ENCODE assay signal across 8 mouse cellular contexts in genomic region chr11:49903333-49903732, GRCm38 (mm10). TPM values are rescaled to one million over a fixed set of nuclear protein-coding genes. Genes with fewer than 3 reads are reported as not detected.
A peak's percentile ranks its signal among the peaks of the same experiment; 100 is the strongest.
DNase-seq lines count a peak whose midpoint lies in the region; ATAC-seq and TF ChIP-seq lines count a peak whose summit lies in the region.

No protein-coding gene starts in this region.

- DNase-seq in A20 (ENCODE audit: low read depth, low spot score), result peak; percentile 50
- DNase-seq in cerebellum, adult 11-12 months, result peak; percentile 59
- peak; percentile 80 for DNase-seq in kidney, postnatal 10 days
- DNase-seq in right cerebral cortex, postnatal 14 days, result peak; percentile 78

- no peak overlapping the region for H3K4me2 ChIP-seq in lung, embryonic 16.5 days (ENCODE audit: low read depth, low read length)

- H3K36me3 ChIP-seq in E14TG2a.4 (ENCODE audit: insufficient read depth, low read length), result no peaks in the 10 kb centered on the region
- no peaks in the 10 kb centered on the region for H3K36me3 ChIP-seq in lung, embryonic 16.5 days (ENCODE audit: control insufficient read depth, insufficient read depth, low read length)

- no peak overlapping the region for H3K4me3 ChIP-seq in E14TG2a.4 (replicated peaks; ENCODE audit: low read length)
- H3K4me3 ChIP-seq in lung, embryonic 16.5 days (ENCODE audit: low read length), result no peak overlapping the region

- peak; percentile 61 for TF ChIP-seq CTCF in E14TG2a.4 (conservative IDR thresholded peaks at IDR 0.05; ENCODE audit: low read length)

- no peaks in the 10 kb centered on the region for H3K9me3 ChIP-seq in E14TG2a.4 (ENCODE audit: low read length)
- no peaks in the 10 kb centered on the region for H3K9me3 ChIP-seq in lung, embryonic 16.5 days (ENCODE audit: control insufficient read depth, low read length)

- peak; percentile 75 for ATAC-seq in frontal cortex, adult (ENCODE audit: low TSS enrichment)
- ATAC-seq in lung, embryonic 16.5 days (ENCODE audit: low read depth), result 0 out of 2 replicates have a peak, but pooled peaks have one; percentile 38
- ATAC-seq in activated CD4-positive, CD25-positive, alpha-beta regulatory T cell, adult 4 months, result no peak

- no peak overlapping the region for H3K27ac ChIP-seq in lung, embryonic 16.5 days (ENCODE audit: low read length)

- peaks cover 12% of the 10 kb centered on the region for H3K4me1 ChIP-seq in E14TG2a.4 (replicated peaks; ENCODE audit: low read depth, low read length)
- peaks cover 4% of the 10 kb centered on the region; the same call in 1 of the 2 replicates for H3K4me1 ChIP-seq in lung, embryonic 16.5 days (replicated peaks; ENCODE audit: control insufficient read depth, insufficient read depth, low read length)

- H3K27me3 ChIP-seq in E14TG2a.4 (ENCODE audit: insufficient read depth, low read length), result peaks cover 46% of the 10 kb centered on the region
- H3K27me3 ChIP-seq in lung, embryonic 16.5 days (ENCODE audit: control insufficient read depth, insufficient read depth, low read depth, low read length), result peaks cover 32% of the 10 kb centered on the region

- no peak overlapping the region for H3K9ac ChIP-seq in lung, embryonic 16.5 days (ENCODE audit: low read length)

- WGBS in lung, embryonic 16.5 days, result 9% methylated on average over 7 of the region's 7 CpGs

RNA-seq across cellular contexts. Expression of gene Rasgef1c, which starts 1.7 kb away (rescaled TPM):
- 0.23 TPM in 1 of 2 replicates, not detected in the other for polyA plus RNA-seq in lung, embryonic 16.5 days (2015; fragmentation: Nextera tagmentation; extraction: Ambion mirVana)
- under 1 TPM in 1 of 2 experiments, not detected in 1; 0.50 TPM for polyA plus RNA-seq in activated CD4-positive, CD25-positive, alpha-beta regulatory T cell, adult 4 months (2017; shearing (Covaris generic))

RNA-seq across cellular contexts. Expression of gene Mapk9, which starts 56.8 kb away (rescaled TPM):
- polyA plus RNA-seq in lung, embryonic 16.5 days (2015; fragmentation: Nextera tagmentation; extraction: Ambion mirVana), result 33.0 and 33.7 TPM in 2 replicates
- 10 to 100 TPM; 17.3 to 19.2 TPM for polyA plus RNA-seq in activated CD4-positive, CD25-positive, alpha-beta regulatory T cell, adult 4 months (2017; shearing (Covaris generic))
